Mouse (Mus musculus) cortical plate, adult 2 months (tissue): Measurements from ENCODE around the gene Caly. TPM values are rescaled to one million over a fixed set of nuclear protein-coding genes. Genes with fewer than 3 reads are reported as not detected.

Source experiments
- H3K27ac ChIP-seq: fragments of 200-500 bp; 2 replicates; pipeline ENCODE4 v1.5.1; 2012; ENCODE audit warnings: low read length, control low read depth, inconsistent platforms; ENCODE audit not compliant: insufficient read depth
- H3K4me1 ChIP-seq: fragments of 200-500 bp; 2 replicates; pipeline ENCODE4 v1.6.1; 2011; ENCODE audit warnings: low read length; ENCODE audit not compliant: control insufficient read depth, insufficient read depth
- H3K4me3 ChIP-seq: fragments of 200-500 bp; 2 replicates; pipeline ENCODE4 v1.5.1; 2011; ENCODE audit warnings: mild to moderate bottlenecking, low read length, control low read depth; ENCODE audit not compliant: insufficient read depth
- CTCF ChIP-seq: fragments of 200-500 bp; IDR thresholded peaks from 2 replicates; pipeline ENCODE4 v1.5.1; 2011; ENCODE audit warnings: mild to moderate bottlenecking, control low read depth, low read length; ENCODE audit not compliant: insufficient read depth; ENCODE audit errors: extremely low read depth
- POLR2A ChIP-seq: fragments of 200-500 bp; IDR thresholded peaks from 2 replicates; pipeline ENCODE4 v1.6.1; 2011; ENCODE audit warnings: mild to moderate bottlenecking, low read length, control low read depth; ENCODE audit not compliant: insufficient read depth; ENCODE audit errors: extremely low read depth
- polyA plus RNA-seq: library from polyadenylated mRNA; depleted of rRNA; stranded (reverse); fragments of >200 nt; gene quantifications from 2 replicates; pipeline ENCODE4 v1.2.3, GENCODE M21; 2012

Gene Caly
- polyA plus RNA-seq, 1 experiment, result 393 TPM

- peak within 1 kb of the TSS; percentile 1; the same call in 1 of the 2 replicates for H3K4me3 ChIP-seq
Measured at GRCm38 (mm10) chr7:140048361-140049114, 33.8 kb downstream of the Caly start, which contains the start of gene Msx3. Gene Msx3, minus strand, starts transcription at chr7:140049089.

GRCm38 (mm10) chr7:140047811-140048311 lies 34.5 kb downstream of the Caly start:
- H3K27ac ChIP-seq, result no peak overlapping the region
- no peak for TF ChIP-seq POLR2A
- no peak for TF ChIP-seq CTCF
- peak overlapping the region; percentile 1; the same call in 1 of the 2 replicates for H3K4me3 ChIP-seq
- H3K4me1 ChIP-seq, result no peaks in the 10 kb centered on the region

More at GRCm38 (mm10) chr7:140048361-140049114, 33.8 kb downstream of the Caly start, which contains the start of gene Msx3:
- no peaks in the 10 kb centered on the region for H3K4me1 ChIP-seq
- no peak within 1 kb of the TSS for H3K27ac ChIP-seq
- TF ChIP-seq POLR2A (no peak), CTCF (no peak)

GRCm38 (mm10) chr7:140045546-140045945 lies 36.8 kb downstream of the Caly start:
- Histone ChIP-seq H3K4me3 (no peak overlapping the region), H3K4me1 (no peaks in the 10 kb centered on the region), H3K27ac (no peak overlapping the region)
- TF ChIP-seq POLR2A, result no peak
- no peak for TF ChIP-seq CTCF

GRCm38 (mm10) chr7:140042728-140043127 lies 39.6 kb downstream of the Caly start:
- no peak overlapping the region for H3K4me3 ChIP-seq
- H3K4me1 ChIP-seq, result no peaks in the 10 kb centered on the region
- H3K27ac ChIP-seq, result no peak overlapping the region
- no peak for TF ChIP-seq CTCF
- TF ChIP-seq POLR2A, result no peak

GRCm38 (mm10) chr7:140037171-140037555 lies 45.2 kb downstream of the Caly start:
- TF ChIP-seq POLR2A (no peak), CTCF (no peak)
- Histone ChIP-seq H3K4me3 (peak overlapping the region; percentile 75), H3K27ac (no peak overlapping the region), H3K4me1 (peaks cover 3% of the 10 kb centered on the region)

- Histone ChIP-seq H3K27ac (peak within 1 kb of the TSS; percentile 80), H3K4me3 (peak within 1 kb of the TSS; percentile 75), H3K4me1 (peaks cover 3% of the 10 kb centered on the region)
- TF ChIP-seq POLR2A (peak; percentile 58), CTCF (no peak)
Measured at GRCm38 (mm10) chr7:140036281-140037170, 45.8 kb downstream of the Caly start, which contains the start of the genes Zfp511 and Tubgcp2. Gene Zfp511, plus strand, starts transcription at chr7:140036391. Gene Tubgcp2, minus strand, starts transcription at chr7:140036669.

- Histone ChIP-seq H3K27ac (no peak overlapping the region), H3K4me3 (peak overlapping the region; percentile 75), H3K4me1 (peaks cover 3% of the 10 kb centered on the region)
- TF ChIP-seq CTCF, result no peak
- TF ChIP-seq POLR2A, result no peak
Measured at GRCm38 (mm10) chr7:140035456-140035855, 46.9 kb downstream of the Caly start.

GRCm38 (mm10) chr7:140033386-140033785 lies 49.0 kb downstream of the Caly start:
- peaks cover 3% of the 10 kb centered on the region for H3K4me1 ChIP-seq
- no peak overlapping the region for H3K27ac ChIP-seq
- no peak for TF ChIP-seq POLR2A
- no peak for TF ChIP-seq CTCF
- H3K4me3 ChIP-seq, result no peak overlapping the region

- H3K4me1 ChIP-seq, result peaks cover 3% of the 10 kb centered on the region
- H3K27ac ChIP-seq, result no peak overlapping the region
- TF ChIP-seq CTCF (no peak), POLR2A (no peak)
- H3K4me3 ChIP-seq, result no peak overlapping the region
Measured at GRCm38 (mm10) chr7:140032366-140032765, 50.0 kb downstream of the Caly start.
